Mouse (Mus musculus) regulatory T cell (primary cell): ENCODE results near the gene 6330409D20Rik.

Source experiments
- in situ Hi-C: fragments of 300-600 bp; cut with MboI, MseI; formaldehyde crosslinking; loops from one replicate; pipeline ENCODE4 v1.15.1; 2025; ENCODE audit warnings: high pct_unique_total_duplicates

Gene 6330409D20Rik

DNA sequence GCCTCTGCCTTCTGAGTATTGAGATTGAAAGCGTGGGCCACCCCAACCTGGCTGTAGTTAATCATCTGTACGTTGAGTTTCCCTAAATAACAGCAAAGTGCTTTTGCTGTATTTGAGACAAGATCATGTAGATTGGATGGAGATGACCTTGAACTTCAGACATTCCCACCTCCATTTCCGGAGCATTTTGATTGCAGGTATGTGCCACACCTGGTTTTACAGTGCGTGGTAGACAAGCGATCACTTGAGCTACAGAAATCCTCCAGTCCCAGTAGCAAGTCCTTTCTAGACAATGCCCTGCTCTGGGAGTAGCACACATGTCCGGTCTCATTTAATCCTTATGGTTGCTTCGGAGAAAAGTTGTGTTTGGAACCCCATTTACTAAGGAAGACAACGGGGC, 37.8 kb downstream of the 6330409D20Rik start:
- in situ Hi-C loops, result loop anchor here (5.0 kb wide), 1 partner anchor 69 kb away; no protein-coding TSS in a partner anchor

DNA sequence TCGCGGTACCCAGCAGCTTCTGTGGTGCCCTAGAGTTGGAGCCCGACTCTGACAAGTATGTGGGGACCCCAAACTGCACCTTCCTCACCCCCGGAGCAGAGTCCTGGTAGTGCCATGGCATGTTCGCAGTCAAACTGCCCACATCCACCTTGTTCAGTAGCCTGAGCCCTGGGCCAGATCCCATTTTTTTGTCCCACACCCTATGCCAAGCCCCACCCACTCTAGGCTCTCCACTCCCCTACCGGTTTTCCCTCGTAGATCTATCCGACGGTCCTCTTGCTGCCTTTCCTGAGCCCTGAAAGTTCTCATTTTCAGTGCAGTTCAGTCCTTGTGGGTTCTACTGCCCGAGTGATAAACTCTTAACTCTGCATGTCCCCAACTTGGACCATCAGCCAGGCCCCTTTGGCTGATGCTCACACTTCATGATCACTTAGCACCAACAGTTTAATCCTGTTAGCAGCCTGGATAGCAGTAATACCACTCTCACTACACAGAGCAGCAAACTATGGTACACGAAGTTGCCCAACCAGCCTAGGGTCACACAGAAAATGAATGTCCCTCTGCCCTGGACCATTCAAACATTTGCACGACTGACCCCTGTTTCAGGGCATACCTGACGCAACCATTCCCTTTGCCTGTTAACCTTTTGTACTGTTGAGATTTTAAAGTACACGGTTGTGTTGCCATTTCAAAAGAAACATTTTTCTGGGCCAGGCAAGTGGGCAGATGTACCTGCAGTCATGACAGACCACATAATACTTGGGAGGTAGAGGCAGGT, 39.7 kb downstream of the 6330409D20Rik start:
- in situ Hi-C loops, result loop anchor here (5.0 kb wide), 1 partner anchor 71 kb away; no protein-coding TSS in a partner anchor

DNA sequence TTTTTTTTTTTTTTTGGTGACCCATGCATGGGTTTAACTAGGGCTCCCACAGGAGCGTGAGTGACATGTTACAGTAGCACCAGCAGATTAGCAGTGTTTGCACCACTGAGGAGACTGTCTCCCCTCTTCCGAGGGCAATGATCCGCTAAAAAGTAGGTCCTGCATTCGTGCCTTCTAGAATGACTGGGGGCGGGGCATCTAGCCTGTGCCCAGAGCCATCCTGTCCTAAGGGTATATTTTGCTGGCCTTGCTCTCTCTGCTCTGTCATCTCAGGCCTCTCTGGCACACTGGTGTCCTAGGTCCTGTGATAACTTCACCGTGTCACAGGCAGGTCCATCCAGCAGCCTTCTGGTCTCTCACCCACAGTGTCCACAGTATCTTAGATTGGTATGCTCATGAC, 41.1 kb downstream of the 6330409D20Rik start:
- in situ Hi-C loops, result loop anchor here (5.0 kb wide), 1 partner anchor 73 kb away; no protein-coding TSS in a partner anchor

DNA sequence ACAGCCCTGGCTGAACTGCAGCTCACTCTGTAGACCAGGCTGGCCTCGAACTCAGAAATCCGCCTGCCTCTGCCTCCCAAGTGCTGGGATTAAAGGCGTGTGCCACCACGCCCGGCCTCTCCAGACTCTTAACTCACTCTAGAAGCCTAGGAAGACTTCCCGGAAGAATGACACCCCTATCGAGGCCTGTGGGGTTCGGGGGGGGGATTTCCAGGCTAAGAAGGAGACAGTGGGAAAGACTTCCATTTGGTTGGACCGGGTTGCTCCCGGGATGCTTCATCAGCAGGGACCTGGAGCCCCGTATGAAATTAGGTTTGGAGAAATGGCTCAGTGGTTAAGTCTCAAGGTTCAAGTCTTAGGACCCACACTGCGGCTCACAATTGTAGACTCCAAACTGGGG, 46.1 kb downstream of the 6330409D20Rik start:
- in situ Hi-C loops, result no loop called here

DNA sequence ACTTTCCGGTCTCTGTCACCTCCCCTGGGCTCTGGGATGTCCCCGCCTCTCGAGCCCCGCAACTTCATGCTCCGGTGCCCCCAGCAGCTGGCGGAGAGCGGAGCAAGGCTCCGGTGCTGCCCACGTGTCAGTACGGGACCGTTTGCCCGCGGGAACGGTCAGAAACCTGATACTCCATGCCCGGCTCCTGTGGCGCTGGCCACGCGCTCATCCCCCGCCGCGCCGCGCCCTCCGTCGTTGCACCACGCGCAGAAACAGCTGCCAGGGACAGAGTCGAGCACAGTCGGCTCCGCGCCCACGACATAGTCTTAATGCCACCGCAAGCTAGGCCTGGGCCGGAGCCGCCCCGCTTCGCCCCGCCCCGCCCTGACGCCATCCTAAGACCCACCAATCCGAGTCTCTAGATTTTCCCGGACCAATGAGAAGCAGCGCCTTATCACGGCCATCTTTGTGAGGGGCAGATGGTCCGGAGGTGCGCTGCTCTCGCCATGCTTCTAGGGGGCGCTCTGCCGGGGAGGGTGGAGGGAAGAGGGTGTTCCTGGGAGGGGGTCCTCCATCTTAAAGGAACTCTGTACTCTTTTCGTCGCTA, 46.9 kb downstream of the 6330409D20Rik start:
- in situ Hi-C loops, result no loop called here

DNA sequence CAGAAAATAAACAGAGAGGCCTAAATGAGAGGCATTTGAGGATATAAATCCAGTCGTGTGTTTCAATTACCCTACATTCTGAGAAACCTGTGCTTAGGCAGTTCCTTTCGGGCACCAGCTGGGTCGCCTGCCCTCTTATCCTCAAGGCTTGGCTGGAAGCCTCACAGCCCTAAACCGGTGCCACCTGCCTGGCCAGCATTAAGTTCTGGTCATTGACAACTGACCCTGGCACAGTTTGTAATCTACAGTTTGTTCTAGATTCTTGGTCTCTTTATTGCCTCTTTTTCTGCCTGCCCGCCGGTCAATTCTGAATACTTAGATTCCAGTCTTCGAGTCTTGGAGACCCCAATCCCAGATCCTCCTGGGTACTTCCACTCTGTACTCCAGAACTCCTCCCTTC, 47.5 kb downstream of the 6330409D20Rik start:
- in situ Hi-C loops, result no loop called here

DNA sequence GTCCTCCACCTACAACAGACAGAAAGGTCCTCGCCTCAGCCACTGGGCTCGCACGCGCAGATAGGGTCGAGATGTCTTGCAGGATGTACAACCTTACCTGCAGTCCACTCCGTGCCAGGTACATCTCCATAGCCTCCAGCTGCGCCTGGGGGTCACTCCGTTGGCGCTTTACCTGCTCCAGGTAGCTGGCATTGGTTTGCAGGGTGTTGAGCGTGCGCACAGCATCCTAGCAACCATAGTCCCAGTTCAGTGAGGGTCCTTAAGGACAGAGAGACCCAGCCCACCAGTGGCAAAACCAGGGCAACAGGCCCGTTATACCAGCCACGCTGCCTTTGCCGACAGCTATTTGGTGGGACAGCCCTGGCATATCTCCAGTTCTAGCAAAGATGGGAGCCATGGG, 48.3 kb downstream of the 6330409D20Rik start:
- in situ Hi-C loops, result no loop called here

DNA sequence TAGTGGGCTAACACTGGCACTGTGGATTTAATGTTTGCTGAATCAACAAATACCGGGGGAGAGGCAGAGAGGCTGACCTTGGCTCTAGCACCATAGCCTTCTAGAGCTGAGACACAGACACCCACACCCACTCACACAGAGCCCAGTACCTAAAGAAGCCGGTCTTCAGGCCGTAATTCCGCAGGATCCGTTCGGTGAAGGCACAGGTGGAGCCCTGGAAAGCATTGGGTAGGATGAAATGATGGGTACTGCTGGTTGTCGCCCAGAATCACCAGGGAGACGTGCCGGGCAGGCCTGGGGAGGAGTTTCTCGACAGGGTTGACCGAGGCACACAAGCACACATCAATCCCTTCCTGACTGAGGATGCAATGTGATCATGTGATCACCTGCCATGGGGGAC, 49.8 kb downstream of the 6330409D20Rik start:
- in situ Hi-C loops, result no loop called here

DNA sequence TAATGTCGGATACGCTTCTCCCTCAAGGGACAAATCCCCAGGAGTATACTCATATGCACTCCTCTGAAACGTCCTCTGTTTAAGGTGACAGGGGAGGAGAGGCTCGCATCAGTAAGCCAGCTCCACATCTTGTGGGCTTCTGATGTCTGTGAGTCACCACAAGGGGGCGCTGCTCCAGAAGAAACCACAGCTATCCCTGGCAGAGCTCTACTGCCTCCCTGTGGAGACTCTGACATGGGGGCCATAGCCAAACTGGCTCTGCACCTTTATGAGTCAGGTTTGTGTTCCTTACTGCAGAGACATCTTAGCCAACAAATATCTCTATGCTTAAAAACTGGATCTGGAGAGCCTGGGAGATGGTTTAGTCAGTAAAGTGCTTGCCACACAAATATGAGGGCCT, 51.4 kb downstream of the 6330409D20Rik start:
- in situ Hi-C loops, result no loop called here

DNA sequence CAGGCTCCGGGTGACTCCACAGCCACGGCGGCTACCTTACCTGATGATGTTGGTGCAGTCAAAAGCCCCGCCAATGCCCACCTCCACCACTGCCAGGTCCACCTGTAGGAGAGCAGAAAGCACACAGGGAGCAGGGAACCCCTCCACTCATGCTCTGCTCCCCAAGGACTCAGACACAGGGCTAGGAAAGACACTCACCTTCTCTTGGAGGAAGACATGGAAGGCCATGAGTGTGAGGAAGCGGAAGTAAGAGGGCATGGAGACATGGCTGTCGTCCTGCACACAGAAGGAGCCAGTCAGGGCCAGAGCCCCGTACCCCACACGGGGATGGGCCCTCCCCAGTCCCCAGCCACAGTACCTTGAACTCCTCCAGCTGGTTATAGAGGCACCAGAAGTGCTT, 53.3 kb downstream of the 6330409D20Rik start:
- in situ Hi-C loops, result no loop called here

DNA sequence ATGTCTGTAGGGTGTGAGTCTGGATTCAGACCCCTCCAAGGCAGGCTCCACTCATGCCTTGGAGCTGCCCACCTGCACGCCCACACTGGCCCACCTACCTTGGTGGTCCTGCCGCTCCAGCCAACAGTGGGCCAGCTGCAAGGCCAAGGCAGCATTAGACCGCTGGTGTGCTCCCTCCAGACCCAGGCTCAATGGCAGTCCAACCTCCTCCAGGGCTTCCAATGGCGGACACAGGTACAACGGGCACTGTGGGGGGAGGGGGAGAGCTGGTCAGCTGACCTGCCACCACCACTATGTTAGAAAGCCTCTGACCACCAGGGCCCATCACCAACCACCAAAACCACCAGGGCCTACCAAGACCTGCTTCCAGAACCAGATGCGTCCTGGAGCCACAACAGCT, 54.2 kb downstream of the 6330409D20Rik start:
- in situ Hi-C loops, result no loop called here

DNA sequence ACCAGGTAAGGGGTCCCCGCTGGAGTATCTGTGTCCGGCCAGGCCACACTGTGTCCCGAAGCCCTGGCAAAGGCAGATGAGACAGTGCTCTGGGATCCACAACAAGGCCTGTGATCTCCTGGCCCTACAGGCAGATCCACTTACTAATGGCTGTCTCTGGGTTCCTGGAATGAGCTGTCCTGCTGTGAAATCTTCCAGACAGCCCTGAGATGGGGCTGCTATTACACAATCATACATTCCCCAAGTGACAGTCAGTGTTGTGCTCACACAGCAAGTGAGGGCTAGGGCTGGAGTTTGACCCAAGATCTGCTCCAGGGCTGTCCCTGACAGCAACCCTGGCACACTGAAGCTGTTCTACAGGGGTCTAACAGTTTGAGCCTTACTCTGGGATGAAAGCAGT, 55.0 kb downstream of the 6330409D20Rik start:
- in situ Hi-C loops, result no loop called here

DNA sequence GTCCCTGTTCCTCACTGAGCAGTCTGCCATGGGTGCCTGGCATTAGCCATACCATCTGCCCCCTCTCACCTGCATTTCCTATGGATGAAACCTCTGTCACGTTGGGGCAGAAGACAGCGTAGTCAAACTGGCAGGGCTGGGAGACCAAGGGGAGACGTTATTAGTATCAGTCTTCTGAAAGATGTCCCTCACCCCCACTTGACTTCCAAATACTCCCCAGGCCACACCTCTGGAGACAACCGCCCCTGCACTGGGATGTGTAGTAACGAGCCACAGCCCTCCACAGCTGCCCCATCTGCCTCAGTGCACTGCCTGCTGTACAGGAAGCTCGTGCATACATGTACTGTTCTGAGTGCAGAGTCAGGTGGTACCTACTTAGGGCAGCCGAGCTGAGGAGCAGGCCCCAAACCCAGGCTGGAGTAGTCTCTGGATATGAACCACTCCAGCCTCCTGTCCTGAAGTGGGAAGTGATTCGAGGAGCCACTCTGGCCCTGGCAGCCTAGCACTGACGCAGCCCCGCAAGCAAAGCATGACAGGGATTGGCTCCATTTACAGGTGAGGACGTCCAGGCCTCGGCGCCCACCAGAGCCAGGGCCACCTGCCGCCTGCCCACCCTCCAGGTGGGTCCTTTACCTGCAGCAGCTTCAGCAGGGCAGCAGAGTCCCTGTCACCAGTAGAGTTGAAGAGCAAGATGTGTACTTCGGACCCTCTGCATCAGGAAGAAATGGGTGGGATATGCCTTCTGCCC, 56.0 kb downstream of the 6330409D20Rik start:
- in situ Hi-C loops, result no loop called here

DNA sequence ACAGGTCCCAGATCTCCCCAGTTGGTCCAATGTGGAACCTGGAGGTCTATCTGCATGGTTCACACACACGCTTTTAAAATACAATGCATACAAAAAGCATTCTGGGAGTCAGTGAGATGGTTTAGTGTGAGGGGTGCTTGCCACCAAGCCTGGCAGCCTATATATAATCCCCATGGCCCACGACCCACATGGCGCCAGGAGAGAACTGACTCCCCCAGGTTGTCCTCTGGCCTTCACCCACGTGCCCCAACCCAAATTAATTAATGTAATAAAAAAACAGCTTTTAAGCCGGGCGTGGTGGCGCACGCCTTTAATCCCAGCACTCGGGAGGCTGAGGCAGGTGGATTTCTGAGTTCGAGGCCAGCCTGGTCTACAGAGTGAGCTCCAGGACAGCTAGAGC, 57.1 kb downstream of the 6330409D20Rik start:
- in situ Hi-C loops, result no loop called here

DNA sequence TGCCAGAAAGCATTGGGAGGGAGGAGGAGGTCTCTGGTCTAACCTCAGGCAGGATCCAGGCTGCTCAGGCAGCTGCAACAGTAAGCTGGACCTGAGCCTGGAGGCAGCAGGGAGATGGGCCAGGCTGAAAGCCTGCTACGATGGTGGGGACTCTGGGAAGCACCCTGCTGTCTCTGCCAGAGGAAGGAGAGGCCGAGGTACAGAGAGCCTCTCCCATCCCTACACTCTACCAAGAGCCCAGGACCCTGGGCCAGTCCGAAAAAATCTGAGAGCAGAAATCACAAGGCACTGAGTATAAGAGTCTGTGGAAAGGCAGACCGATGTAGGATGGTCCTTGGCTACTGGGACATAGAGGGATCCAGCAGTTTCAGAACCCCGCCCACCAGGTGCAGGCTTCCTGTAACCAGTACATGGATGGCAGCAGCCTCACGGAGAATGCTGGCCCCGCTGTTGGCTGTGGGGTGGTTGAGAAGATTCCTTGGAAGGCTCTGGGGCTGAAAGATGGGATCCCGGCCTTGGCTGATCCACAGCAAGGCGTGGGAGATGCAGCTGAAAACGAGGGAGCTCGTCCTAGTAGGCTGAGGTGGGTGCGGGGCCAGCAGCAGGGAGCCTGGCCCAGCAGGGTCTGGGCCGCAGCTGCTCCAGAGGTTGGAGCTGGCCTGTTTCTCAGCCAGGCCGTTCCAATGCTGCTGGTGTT, 57.9 kb downstream of the 6330409D20Rik start:
- in situ Hi-C loops, result no loop called here
